Mouse (Mus musculus) Muller cell, postnatal 12 days (primary cell): ENCODE results near the gene Svopl.

ENCODE experiments used
- DNase-seq: peaks from one replicate; pipeline ENCODE4 v3.0.0-alpha.2; 2015; ENCODE audit errors: inconsistent ontology term

Gene Svopl

GRCm38 (mm10) chr6:38031924-38032540 is 14.8 kb downstream of the Svopl start:
- DNase-seq: no peak

GRCm38 (mm10) chr6:38028205-38028604 is 18.6 kb downstream of the Svopl start:
- no peak for DNase-seq

GRCm38 (mm10) chr6:38027771-38028170 is 19.0 kb downstream of the Svopl start:
- no peak for DNase-seq

- no peak for DNase-seq
Measured at GRCm38 (mm10) chr6:38023284-38023683, 23.5 kb downstream of the Svopl start.

- DNase-seq: peak; percentile 12
Measured at GRCm38 (mm10) chr6:38021406-38021805, 25.4 kb downstream of the Svopl start.

GRCm38 (mm10) chr6:38012829-38013228 is 34.0 kb downstream of the Svopl start:
- DNase-seq: no peak

- peak; percentile 38 for DNase-seq
Measured at GRCm38 (mm10) chr6:38007459-38007858, 39.3 kb downstream of the Svopl start.

GRCm38 (mm10) chr6:37967386-37967785 is 79.4 kb downstream of the Svopl start:
- DNase-seq: no peak

GRCm38 (mm10) chr6:37951306-37951705 is 95.5 kb downstream of the Svopl start:
- no peak for DNase-seq

- no peak for DNase-seq
Measured at GRCm38 (mm10) chr6:37936498-37936897, 110.3 kb downstream of the Svopl start.
